Mouse (Mus musculus) stomach, postnatal 0 days (tissue): ENCODE results near the gene Trak1.

Experiments
- CTCF ChIP-seq: IDR thresholded peaks from 2 replicates; pipeline ENCODE4 v1.5.1; 2016; ENCODE audit warnings: antibody characterized with exemption, low read depth, mild to moderate bottlenecking, moderate library complexity
- EP300 ChIP-seq: optimal IDR thresholded peaks from 2 replicates; pipeline ENCODE3; 2016; ENCODE audit warnings: antibody characterized with exemption

GRCm38 (mm10) chr9:121456739-121457515 lies 159.6 kb downstream of the Trak1 start:
- TF ChIP-seq CTCF (no peak), EP300 (no peak)
